Mouse (Mus musculus): ENCODE measurements around the gene Fam216b.
A peak's percentile ranks its signal among the peaks of the same experiment; 100 is the strongest.

Gene Fam216b

DNA sequence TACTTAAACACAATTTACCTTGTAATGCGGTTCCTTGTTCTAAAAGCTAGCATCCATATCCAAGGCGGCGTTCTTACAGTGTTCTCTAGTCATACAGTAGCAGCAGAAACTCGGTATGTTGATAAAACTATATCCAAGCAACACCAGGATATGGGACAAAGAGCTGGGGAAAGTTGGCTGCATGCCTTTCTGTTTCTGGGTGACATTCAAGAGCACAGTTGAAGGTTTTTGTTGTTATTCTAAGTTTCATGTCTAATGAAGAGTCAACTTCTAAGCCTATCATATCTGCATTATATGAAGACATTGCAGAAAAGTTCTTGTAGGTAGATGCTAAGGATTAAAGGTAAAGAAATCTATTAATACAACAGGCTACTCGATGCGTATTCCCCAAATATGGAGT lies at the start of gene Fam216b:
Gene Fam216b, minus strand, starts transcription at position 101 of the 400 bp plus-strand sequence.
- DNase-seq, result no peak

DNA sequence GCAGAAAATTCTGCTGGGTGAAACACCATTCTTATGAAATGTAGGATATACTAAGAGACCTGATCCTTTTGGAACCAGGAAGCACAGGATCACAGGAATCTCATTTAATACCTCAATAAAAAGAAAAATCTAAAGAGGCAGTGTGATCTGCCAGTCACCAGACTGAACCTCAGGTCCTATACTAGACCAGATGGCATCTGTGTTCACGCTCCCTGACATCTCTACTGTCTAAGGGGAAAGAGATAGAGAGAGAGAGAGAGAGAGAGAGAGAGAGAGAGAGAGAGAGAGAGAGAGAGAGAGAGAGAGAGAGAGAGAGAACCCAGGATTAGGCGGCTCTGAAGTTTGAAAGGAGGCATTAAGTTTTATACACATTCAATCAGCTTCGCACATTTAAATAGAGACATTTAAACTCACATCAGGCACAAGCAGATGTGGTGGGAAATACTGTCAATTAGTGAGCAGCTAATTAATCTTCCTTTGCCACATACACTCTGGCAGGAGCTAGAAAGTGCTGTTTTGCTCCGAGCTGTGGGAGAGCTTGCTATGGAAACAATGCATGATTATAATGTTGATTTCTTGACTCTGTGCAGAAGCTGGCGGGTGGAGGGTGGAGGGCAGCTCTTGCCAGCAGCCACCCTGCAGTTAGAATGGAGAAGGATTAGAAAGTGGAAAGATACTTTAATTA lies 43.7 kb upstream of the Fam216b start:
- DNase-seq, result no peak

DNA sequence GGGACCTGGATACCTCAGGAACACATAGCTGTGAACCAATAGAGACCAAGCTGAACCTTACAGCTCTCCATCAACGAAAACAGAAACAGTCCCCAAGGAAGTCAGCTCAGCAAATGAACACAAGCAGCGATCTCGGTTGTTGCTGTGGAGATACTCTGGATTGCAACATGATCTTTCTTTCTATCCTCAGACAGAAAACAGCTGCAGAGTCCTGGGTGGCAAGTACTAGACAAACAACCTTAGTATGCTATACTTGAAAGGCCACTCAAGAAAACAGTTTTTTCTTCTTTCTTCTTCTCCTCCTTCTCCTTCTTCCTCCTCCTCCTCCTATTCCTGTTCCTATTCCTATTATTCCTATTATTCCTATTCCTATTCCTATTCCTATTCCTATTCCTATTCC lies 37.9 kb upstream of the Fam216b start:
- peak; percentile 67 for DNase-seq

DNA sequence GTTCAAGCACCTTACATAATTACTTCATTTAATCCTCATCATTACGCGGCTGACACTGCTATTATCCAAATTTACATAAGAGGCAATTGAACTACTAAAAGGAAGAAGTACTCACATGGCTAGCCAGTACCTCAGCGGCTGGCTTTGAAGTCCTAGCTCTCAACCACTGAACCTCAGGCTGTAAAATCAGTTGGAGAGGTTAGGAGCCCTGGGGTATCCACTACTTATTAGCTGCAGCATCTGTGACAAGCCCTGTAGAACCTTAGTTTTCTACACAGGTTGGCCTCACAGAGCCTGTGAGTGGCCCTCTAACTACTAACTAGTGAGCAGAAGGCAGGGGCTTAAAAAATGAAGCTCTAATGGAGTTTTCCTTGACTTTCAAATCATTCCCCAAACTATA lies 31.5 kb upstream of the Fam216b start:
- DNase-seq, result peak; percentile 62

DNA sequence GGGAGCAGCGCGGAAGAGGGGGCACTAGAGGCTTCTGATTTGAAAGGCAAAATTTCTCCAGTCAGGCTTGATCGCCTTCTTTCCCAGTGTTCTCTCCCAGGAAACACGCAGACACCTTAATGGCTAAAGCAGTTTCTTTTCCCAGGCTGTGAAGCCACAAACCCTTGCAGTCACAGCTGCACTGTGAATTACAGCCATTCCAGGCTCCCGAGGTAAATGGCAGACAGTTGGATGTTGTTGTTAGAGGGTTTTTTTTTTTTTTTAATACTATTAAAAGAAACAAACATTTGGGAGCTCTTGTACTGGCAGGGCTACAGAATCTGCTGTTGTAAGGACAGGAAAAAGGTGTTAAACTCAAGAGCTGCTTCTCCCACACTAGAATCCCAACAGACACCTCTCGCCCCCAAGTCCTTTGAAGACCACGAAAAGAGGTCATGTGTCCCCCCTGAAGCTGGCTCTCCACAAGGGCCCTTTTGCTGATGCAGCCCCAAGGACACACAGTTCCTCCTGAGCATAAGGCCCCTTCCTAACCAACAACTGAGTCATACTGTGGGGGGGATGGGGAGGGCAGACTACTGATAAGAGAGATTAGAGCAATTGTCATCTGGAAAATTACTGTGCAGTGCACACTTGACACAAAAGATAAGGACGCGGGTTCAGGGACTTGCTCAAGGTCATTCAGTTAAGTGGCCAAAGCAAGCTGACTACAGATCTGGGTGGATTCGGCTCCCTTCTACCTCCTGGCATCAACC lies 30.8 kb upstream of the Fam216b start:
- peak; percentile 14 for DNase-seq

DNA sequence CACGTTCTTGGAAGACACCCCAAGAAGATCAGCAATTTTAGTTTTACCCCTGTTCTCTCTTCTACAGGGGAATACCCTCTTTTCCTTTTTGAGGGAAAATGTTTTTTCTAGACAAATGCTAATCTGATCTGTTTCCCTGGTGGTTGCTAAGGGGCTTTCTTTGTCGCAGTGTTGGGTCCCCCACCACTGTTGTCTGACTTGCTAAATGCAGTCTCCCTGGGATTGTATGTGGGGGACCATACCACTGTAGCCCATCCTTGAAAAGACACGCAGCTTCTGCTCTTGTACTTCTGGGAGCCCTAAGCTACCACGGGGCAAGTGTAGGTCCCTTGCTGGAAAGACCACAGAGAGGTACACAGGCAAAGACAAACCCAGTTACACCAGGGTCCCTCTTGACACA lies 28.9 kb upstream of the Fam216b start:
- DNase-seq, result peak; percentile 53

DNA sequence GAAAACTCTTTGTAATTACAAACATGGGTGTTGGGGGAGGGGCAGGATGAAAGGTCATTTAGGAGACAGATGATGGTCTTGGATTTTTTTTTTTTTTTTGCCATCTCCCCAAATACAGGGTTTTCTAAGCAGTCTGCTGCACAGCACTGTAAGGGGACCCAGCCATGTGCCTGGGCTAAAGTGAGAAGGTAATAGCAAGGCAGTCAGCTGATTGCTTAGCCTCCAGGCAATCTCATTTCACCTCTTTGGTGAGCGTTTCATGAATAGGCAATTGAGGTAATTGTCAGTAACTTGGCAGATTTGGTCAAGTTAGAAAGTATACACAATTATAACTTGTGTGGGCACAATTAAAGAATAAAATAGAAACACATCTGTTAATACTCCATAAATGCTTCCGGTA lies 28.5 kb upstream of the Fam216b start:
- no peak for DNase-seq

DNA sequence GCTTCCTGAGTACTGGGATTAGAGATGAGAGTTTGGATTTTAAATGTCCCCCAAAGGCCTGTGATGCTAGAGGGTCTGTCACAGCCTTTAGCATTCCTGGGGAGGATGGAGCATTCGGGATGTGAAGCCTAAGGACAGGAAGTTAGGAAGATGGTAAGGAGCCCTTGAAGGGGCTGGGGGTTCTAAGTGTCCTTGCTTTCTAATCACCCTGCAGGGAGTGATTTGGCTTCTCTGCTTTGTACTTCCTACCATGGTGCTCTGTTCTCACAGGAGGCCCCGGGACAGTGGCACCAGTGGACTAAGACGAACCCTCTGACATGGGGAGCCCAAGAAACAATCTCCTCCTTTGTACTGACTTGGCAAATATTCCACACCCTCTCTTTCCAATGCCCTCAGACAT lies 23.7 kb upstream of the Fam216b start:
- peak; percentile 74 for DNase-seq

DNA sequence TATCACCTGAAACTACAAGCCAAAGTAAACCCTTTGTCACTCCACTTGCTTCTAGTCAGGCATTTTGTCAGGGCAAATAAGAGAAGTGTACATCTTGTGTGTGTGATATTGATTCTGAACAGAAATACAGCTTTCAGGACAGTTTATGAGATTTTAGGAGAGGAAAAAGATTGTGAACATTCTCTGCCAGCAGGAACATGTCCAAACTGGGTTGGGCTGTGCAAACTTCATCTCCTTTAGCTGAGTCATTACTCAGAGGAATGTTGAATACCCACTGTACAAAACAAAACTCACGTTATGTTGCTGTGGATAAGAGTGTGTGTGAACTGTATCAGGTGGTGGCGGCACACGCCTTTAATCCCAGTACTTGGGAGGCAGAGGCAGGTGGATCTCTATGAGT lies 22.1 kb upstream of the Fam216b start:
- DNase-seq, result peak; percentile 18

DNA sequence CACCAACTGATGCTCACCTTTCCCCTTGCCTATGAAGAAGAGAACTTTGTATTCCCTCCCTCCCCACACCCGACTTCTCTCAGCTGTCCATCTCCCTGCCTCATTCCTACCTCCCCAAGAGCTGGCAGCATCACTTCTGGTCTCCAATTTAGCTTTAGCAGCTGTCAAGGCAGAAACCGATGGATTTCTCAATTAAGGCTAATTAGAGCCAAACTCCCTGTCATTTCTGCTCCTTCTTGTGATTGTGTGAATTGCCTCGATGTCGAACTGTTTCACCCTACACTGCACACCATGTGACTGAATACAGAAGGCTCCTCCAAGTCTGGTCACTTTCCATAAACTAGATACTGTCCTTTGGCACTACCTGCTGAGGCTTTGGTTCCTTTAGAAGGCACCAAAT lies 20.6 kb upstream of the Fam216b start:
- DNase-seq, result peak; percentile 13

DNA sequence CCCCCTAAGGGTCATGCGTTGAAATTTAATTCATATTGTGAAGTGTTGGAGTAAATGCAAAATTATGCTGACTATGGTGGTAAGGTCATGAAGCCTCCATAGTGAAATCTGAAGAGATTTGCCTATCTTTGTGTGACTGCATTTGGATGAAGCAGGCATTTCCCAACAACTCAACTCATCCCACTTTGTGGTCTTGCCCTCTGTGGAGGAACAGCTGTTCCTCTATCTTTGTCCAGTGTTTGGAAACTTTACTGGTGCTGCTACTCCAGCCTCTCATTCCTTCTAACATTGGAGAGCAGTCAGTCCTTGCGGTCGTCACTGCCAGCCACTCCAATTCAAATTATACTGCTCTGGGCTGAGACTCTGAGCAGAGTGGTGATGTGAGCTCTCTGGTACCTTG lies 19.6 kb upstream of the Fam216b start:
- DNase-seq, result peak; percentile 16

DNA sequence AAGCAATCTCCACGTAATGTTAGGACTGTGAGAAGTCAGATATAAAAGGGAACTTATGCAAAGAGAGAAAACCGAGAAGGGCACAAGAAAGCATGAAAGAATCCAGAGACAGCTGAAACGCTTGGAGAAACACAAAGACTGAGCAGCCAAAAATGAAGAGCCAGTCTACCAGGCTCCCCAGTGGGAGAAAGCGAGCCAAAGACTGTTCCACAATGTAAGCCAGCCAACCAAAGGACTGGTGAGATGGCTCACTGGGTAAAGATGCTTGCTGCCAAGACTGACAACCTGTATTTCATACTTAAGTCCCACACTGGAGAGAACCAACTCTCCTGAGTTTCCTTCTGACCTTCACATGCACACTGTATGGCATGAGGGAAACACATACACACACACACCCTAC lies 784 bp upstream of the Fam216b start:
- DNase-seq, result no peak

DNA sequence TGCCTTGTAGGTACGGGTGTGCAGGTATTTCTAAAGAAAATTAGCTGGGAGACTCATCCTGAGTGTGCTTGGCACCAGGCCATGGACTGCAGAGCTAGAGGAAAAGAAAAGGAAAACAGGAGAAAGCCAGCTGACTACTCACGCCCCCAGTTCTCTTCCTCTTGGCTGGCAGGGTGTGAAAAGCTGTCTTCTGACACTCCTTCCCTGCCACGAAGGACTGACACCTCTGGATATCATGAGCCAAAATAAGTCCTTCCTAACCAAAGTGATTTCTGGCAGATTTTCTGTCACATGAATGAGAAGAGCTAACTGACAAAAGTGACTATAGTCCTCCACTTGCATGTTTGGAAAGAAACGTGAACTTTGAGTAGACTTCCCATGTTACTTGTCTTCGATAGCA lies 5.3 kb downstream of the Fam216b start:
- DNase-seq, result no peak

DNA sequence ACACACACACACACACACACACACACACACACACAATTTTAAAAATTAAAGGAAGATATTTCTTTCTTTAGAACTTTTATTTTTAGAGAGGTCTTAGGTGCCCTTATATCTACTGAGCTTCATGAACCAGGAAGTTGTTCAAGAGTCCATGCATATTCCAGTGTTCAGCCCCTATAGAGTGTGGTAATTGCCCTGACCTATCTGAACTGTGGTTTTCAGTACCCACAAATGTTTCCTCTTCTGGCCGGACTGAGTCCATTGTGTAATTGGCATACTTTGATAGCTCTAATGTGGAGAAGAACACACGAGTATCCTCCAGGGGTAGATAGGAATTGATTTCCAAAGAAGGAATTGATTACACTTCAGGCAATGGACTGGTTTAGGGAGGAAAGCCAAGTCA lies 11.3 kb downstream of the Fam216b start:
- no peak for DNase-seq

DNA sequence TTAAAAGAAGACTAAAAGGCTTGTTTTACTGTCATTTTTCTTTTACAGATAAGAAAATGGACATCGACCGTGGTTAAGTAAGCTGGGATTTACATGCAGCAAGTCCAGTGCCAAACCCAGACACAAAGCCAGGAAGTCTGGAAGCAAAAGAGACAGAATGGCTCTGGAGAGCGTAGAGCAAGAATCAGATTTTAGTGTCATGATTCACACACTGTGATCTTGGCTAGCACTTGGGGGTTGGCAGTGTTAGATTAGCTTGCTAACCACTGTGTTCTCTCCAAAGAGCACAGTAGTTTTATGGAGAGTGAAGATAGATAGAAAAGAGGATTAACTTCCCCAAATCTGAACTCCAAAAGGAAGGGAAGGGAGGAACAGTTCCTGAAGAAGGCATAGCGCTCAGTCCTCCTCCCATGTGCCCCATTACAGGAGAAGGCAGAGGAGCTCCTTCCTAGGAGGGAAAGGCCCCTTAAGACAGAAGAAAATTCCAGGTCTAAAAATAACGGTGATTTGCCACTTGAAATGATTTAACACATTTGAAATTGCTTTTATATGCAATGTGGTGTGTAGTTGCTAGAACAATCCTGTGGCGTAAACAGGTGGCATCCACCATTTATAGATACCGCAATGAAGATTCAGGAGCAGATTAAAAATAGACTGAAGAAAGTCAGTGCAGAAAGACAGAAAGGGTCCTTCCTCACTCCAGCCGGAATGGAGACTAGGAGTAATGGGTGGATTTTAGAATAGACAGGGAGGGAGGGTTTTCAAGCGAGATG lies 22.7 kb downstream of the Fam216b start:
- DNase-seq, result peak; percentile 13

DNA sequence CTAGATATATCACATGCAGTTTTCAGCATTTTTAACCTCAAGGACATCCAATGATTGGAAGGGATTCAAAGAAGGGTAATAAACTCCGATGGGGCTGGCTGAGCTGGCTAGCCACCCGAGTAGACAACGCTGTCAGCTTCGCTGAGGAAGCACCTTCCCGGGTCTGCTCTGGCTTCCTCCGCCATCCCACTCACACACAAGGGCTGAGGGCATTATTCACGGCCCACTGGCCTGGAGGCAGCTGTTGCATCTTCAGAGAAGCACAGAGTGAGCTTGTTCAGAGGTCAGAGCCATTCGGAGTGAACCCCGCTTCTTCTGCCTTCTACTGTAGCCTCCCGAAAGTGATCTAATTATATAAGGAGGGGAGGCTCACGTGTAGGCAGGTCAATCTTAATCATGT lies 26.3 kb downstream of the Fam216b start:
- DNase-seq, result peak; percentile 68

DNA sequence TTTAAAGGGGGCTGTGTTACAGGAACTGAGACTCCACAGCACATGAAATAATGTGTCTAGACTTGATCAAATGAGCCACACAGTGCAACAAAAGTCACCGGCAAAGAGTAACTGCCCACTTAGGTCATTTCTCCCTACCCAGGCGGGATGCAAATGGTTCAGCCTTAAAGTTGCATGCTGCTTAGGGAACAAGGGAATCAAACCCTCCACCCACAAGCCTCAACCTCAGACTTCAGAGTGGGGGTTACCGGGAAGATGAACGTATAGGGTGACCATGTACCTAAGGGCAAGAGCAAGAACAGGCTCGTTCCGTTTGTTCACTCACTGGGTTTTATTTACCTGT lies 28.2 kb downstream of the Fam216b start:
- DNase-seq, result peak; percentile 61

DNA sequence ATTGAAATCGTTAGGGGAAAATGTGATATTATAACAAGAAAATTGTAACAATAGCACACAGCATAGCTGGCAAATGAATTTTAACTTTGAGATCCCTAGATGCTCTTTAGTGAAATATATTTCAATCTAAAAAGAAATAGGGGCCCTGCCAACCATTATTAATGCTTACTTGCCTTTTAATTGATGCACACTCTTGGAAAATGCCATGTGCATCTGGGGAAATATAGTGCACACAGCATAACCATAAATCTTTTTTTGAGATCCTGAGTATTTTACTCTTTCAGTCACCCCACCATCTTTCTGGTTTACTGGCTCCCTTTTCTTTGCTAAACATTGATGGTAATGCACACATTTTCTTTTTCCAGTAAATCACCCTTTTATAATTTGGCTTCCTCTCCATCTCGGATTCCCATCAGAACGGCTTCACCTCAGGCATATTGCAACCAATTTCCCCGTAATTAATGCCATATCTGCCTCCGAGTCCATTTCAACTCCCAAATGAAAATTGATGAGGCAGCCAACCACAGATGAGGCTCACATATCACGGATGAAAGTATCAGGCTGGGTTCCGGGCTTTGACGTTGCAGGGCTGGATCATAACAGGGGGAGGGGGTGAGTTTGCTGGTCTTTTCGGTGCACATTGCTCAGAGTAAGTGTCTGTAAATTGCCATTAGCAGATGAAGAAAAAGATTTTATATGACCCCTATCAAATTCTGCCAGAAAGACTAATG lies 28.8 kb downstream of the Fam216b start:
- DNase-seq, result peak; percentile 53

DNA sequence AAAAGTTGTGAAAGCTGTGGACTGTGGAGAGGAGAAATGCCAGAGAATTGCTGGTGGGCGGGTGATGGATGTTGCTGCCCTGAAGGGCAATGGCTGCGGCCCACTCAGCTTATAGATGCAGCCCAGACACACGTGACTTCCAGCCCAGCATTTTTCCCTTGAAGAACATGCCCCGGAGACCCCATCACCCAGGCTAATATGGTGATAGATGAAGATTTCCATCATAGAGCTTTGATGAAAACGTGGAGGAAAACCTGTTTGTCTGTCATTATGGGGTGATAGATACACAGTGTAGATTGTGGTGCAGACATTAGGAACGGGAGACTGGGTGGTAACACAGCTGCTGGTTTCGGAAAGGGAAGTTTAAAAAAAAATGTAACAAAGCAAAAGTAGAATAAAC lies 31.4 kb downstream of the Fam216b start:
- DNase-seq, result peak; percentile 67

DNA sequence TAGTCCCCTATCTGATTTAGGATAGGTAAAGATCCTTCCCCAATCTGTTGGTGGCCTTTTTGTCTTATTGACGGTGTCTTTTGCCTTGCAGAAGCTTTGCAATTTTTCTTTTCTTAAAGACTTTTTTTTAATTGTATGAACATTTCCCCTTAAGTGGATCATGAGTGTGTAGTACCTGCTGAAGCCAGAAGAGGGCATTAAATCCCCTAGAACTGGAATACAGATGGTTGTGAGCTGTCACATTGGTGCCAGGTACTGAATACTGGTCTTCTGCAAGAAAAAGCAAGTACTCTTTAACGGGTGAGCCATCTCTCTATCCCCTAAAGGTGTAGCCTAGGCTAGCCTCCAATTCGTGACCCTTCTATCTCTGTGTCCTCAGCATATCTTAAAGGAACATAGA lies 32.4 kb downstream of the Fam216b start:
- no peak for DNase-seq

DNA sequence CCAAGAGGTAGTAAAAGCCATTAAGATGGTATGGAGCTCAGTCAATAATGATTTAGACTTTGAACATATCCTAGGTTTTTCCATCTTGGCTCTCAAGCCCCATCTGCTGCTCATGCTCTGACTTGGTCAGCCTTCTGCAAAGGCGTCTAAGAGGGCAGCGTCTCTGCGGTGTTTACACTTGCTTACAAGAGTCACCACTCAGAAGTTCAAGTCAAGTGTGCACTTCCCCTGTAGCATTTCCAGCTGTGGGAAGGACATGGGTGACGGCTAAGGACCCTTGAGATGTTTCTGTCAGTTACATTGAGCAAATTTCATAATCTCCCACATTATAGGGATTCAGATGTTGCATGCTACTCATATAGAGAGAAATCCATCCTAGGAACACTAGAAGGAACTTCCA lies 40.1 kb downstream of the Fam216b start:
- peak; percentile 36 for DNase-seq

DNA sequence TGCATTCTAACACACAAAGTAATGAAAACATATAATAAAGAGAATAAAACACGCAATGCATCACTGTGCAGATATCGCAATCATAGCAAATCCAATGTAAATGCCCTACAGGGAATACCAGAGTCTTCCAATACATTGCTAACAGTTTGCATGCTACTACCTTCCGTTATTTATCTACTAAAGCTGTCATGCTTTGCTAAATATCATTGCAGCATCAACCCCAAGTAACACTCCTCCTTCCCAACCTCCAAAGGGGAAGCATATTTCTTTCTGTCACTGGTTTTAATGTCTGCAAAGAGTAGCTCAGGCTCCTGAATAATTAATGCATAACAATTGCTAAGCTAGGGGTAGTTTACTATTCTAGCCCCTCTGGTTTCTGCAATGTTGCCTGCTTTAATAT lies 40.5 kb downstream of the Fam216b start:
- DNase-seq, result peak; percentile 4

DNA sequence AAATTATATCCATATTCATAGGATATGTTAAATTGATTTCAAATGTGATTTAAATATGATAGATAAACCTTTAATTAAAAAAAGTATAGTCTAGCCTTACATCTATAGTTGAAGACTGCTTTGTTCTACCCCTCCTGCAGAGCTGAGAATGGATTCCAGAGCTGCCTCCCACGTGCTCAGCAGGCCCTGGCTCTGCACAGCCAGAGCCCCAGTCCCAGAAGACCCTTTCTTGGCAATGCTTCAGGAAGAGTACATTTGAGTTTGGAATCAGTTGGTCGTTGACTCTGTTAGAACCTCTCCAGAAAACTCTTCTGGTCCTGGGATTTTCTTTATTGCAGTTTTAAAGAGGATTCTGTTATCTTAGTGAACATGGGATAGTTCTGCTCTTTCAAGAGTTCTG lies 45.7 kb downstream of the Fam216b start:
- DNase-seq, result peak; percentile 9
